Mouse (Mus musculus): Measurements from ENCODE around the gene Pax7.
A peak's percentile ranks its signal among the peaks of the same experiment; 100 is the strongest.

The Pax7 gene

DNA sequence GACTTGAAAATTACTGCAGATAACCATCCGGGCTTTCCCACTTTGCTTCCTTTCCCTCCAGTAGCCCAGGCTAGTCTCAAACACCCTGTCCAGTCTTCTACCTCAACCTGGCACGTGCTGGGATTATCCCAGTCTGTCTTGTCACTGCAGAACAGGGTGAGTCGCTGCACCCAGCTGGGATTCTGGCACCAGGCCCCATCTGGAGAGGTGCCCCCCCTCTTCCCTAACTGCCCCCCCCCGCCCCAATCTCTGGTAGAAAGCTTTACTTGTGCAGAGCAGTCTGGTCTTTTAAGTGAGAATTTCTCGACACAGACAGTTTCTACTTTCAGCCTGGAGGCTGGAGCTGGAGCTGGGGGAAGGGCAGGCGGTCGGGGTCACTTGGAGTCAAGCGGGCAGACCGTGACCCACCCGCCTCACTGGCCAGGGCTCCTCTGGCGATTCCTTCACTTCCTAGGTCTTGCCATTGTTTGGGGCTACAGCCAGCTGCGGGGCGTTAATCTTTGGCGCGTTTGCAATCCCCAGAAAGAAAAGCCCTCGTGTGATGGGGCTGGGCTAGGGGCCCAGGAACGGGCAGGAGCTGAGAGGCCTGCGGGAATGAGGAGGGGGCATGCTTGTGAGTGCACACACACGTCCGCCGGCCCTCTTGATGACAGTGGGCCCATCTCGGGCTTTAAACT, 22.4 kb downstream of the Pax7 start:
- DNase-seq = no peak

DNA sequence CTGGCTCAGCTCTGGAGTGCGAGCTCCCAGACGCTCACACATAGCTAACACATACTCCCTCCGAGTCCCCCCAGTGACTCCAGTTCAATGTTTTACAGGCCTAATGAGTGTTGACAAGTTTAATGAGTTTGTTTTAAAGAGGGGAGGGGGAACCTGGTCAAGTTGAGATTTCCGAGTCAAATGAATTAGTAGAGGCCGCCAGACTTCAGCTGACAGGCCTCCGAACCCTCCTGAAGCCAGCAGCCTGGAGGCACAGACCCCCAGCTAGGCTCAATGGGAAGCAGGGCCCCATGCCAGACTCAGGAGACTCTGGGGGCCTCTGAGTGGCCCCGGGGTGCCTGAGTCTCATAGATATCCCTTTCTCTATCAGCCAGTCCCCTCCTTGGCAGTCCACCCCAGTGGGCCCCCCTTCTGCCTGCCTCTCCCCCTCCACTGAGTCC, 23.9 kb downstream of the Pax7 start:
- DNase-seq = no peak

DNA sequence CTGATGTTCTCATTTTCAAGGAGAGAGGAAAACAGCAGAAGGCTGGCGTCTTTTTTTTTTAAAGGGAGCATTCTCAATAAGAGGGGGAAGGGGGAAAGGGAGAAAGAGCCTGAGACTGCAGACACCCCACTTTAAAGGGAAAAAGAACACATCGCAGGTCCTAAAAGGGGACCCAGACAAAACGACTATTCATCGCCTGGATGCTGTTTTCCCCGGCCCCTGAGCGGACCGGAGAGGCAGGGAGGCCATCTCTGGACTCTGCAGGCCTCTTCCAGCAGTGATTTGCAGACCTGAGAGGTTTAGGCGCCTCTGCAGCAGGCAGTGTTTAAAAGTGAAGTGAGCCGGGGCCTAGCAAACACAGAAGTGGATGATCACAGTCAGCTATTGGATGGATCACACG, 25.5 kb downstream of the Pax7 start:
- DNase-seq = no peak

DNA sequence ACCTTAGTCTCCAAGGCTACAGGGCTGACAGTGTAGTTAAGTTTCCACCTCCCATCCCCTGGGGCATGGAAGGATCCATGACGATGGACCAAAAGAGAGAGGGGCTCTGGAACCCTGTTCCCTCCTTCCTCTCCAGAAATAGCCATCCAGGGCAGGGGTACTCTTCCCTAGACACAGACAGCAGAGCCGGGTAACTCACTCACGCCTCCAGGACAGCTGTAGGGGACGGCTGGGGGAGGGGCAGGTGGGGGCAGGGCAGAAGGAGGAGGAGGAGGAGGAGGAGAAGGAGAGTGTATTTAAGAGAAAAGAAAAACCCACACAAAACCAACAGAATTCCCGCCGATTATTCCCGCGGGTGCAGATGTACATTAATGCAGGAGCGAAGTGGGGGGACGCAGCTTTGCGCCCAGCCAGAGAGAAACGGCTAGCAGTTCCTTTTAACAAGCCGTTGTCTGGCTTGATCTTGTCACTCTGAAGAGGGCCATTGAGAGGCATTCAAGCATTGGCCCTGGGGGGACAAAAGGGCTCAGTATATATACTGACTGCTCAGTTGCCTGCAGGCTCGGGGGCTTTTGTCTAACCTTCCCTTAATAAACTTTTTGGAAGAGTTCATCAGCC, 26.0 kb downstream of the Pax7 start:
- no peak for DNase-seq

DNA sequence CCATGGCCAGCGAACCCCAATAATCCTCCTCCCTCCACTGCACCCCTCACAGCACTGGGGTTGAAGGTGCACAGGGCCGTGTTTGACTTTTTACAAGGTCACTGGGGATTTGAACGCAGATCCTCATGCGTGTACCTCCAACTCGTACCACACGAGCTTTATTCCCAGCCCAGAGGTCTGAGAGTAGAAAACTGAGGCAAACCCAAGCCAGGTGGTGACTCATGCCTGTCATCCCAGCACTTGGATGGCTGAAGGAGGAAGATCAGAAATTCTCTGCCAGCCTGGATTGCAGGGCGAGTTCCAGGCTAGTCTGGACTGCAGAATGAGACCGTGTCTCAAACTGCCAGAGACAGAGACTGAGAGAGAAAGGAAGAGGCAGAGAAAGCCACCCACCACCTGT, 28.4 kb downstream of the Pax7 start:
- no peak for DNase-seq

DNA sequence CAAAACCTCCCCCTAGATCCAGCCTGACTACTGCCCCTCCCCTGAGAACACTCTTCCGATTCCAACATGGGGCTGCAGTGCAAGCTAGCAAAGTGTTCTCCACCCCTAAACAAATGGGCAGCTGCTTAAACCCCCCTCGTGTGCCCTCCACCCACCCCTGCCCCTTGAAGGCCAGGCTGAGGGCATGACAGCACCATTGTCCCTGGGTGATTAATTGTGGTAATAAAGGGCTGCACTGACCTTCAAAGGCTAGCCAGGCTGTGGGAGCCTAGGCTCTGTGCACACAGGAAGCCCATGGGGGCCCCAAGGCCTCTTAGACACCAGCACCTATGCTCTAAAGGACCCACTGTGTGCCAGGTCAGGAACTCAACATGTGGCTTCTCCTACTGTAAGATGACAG, 29.3 kb downstream of the Pax7 start:
- DNase-seq = no peak

DNA sequence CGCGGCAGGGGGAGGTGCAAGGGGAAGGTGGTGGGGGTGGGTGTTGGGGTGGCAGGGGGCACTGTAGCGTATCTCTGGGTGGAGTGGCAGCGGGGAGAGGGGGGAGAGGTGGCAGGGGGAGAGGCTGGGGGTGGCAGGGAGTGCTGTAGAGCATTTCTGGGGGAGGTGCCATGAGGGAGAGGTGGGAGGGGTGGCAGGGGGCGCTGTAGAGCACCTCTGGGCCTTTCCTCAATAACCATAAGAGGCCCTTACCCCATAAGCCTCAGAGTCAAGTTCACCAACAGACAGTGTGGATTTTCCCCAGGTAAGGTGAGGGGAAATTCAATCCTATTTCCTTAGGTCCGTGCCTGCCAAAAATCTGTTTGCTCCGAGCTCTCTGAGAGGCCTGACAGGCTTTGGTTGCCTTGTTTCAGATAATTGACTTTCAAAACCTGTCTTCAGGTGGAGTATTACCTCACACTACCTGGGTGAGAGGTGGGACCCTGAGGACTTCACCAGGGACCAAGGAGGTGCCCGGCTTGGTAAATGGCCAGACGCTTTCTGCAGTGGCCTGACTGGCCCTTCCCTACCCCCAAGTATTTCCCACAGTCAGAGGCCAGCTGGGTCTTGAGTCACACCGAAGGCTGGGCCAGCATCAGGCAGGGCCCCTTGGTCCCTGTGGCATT, 33.8 kb downstream of the Pax7 start:
- peak; percentile 71 for DNase-seq

DNA sequence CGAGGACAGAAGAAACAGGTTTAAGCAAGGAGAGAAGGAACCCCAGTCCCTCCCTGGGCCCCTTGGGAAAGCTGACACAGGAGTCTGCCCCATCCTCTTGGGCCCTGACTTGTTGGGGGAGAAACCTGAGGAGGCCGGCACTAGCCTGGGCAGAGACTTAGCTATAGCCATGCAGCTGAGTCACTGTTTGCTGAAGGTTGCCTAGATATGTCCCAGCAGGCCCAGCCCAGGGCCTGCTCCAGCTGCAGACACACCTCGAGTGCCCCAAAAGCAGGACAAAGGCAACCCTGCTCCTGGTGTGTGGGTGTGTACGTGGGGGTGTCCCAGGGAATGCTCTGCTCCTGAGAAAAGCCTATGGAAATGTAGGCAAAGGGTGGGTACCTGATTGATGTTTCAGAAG, 36.0 kb downstream of the Pax7 start:
- no peak for DNase-seq

DNA sequence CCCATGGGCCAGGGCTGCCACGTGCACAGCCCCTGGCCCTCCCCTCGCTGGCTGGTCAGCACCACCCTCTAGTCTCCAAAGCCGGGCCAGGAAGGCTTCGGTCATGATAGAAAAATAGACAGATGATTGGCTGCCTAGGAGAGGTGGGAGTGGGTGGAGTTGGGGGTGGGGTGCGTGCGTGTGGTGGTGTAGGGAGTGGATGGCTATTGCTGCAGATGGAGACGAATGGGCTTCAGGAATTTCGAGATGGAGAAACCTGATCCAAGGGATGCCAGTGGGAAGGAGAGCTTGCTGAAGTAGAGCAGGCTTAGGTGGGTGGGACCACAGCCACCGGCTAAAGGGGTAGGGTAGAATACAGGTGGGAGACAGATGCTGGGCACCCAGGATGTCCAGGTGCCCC, 37.2 kb downstream of the Pax7 start:
- no peak for DNase-seq

DNA sequence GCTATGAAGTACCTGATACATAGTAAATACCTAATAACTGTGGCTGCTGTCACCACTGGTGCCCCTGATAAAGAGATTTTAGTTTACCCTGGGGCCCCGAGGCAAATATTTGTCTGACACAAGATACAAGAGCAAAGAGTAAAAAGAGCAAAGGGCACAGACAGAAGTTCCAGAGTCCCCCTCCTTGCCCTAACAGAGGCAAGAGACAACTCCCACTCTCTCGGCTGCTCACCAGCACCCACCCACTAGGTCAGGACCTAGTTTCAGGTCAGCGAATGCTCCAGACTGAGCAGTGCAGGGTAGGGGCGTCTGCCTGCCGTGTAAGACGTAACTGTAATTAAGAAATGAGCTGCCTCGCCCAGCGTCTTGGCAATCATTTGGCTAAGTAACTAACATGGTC, 42.2 kb downstream of the Pax7 start:
- no peak for DNase-seq

DNA sequence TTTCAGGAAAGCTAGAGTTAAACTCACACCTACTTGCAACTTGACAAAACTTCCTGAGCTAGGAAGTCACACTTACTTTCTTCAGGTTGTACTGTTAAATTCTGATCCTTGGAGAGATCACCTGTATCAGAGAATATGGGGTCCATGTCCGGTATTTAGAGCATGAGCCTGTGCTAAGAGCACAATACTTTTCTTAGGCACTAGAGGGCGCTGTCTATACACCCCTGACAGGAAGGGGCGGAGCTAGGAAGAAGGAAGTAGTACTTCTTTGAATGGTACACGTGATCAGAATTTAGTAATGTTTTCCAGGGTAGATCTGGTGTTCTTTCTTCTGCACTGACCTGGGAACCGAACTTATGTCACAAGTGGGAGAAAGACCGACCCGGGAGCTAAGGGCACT, 43.6 kb downstream of the Pax7 start:
- no peak for DNase-seq

DNA sequence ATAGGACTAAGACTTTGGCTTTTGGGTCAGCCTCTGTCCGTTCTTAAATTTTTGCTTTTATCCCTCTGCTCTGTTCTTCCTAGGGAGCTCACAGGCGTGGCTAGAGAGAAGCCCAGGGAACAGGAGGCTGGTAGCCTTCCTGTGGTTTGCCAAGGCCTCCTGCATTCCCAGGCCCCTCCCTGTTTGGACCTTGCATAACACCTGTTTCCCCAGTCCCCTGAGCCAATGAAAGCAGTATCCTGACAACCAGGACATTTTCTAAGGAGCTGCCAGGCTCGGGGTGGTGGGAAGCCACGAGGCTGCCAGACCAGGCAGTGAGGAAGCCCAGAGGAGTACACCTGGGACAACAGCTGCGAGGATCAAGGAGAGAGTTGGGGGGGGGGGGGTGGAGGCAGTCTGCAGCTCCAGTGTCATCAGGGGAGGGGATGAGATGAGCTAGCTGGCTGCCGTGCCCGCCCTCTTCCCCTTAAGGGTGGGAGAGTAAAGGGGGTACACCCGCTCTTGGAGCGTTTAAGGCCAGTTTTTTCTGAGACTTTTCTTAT, 50.3 kb downstream of the Pax7 start:
- DNase-seq = no peak

DNA sequence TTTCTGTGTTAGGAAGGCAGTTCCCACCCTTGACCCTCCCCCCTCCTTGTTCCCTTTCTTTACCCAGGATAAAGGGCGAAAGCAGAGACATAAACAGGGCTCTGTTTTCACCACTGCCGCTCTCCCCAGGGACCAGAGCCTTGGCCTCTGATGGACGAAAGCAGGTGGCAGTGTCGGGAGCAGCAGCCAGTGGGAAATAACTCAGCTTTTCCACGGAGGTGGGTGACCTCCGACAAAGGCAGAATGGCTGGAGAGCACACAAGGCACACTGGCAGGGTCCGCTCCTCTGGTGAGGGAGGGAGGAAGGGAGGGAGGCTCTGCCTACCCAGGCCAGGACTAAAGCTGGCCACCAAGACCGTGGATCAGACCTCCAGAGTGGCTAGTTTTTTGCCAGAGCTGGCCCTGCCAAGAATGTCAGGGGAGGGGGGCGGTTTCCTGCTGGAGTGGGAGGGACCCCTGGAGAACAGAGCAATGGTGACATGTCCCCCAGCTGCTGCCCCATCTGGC, 62.1 kb downstream of the Pax7 start:
- DNase-seq = no peak

DNA sequence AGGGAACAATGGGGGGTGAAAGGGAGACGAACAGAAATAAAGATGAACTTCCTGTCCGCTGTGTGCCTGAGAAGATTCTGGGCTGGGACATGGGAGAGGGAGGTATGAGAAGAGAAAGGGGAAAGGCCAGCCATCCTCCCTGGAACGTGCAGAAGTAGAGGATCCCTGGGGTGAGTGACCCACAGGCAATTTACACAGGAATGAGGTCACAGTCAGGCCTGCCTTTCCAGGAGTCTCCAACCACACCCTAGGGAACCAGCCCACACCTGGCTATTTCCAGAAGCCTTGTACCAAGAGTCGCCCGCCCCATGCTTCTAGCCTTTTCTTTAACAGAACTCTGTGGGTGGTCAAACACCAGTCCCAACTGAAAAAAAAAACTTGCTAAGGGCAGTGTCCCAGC, 65.5 kb downstream of the Pax7 start:
- no peak for DNase-seq

DNA sequence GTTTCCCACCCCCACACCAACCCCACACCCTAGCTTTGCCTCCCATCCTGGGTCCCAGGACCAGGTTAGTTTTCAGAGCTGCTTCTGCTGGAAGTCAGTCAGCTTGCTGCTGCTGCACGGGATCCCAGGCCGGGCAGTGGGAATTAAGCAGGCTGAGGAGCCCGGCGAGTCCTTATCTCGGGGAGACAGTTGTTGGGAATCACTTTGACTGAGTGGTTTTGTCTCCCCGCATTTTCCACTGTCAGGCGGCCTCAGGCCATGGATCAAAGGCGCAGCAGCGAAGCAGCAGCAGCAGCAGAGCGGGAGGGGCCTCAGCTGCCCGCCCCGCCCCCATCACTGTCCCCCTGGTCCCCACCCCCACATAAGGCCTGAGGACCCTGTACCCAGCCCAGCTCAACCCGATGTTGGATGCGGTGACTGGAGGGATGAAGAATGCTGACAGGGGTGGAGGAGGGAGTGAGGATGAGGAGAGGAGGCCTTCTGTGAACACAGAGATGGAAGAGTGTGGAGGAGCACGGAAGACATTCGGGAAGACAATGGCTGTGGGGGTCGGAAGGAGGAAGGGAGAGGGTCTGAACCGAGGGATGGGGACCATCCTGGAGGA, 66.1 kb downstream of the Pax7 start:
- DNase-seq = no peak

DNA sequence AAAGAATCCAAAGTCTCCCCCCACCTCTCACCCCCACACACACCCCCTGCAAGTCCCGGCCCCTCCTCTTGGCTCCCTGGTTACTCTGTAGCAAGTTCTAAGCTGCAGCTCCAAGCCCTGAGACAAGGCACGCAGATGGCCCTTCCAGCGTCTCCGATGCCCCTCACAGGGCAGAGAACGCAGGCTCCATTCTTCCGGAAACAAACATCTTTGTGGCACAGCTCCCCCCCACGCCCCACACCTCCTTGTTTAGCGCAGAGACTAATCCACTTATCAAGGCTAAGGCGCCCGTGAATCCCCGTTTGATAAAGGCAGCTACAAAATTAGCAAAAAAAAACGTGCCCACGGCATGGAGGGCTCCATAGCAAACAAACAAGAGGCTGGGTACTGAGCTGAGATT, 71.4 kb downstream of the Pax7 start:
- DNase-seq = no peak

DNA sequence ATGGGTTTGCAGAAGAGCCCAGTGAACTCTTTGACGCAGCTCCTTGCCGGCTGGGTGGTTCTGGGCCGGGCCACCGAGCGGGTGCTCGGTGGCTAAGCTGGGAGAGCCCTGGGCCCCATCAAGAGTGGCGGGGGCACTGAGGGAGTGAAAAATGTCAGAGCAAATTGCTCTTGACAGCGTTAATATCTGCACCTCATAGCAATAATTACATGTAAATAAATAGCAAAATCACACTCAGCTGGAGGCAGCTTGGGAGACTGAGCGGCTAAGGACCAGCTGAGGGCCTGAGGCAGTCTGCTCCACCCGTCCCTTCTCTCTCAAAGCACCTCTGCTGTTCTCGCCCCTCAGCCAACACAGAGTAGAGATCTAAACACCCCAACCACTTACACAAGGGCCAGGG, 72.6 kb downstream of the Pax7 start:
- DNase-seq = no peak

DNA sequence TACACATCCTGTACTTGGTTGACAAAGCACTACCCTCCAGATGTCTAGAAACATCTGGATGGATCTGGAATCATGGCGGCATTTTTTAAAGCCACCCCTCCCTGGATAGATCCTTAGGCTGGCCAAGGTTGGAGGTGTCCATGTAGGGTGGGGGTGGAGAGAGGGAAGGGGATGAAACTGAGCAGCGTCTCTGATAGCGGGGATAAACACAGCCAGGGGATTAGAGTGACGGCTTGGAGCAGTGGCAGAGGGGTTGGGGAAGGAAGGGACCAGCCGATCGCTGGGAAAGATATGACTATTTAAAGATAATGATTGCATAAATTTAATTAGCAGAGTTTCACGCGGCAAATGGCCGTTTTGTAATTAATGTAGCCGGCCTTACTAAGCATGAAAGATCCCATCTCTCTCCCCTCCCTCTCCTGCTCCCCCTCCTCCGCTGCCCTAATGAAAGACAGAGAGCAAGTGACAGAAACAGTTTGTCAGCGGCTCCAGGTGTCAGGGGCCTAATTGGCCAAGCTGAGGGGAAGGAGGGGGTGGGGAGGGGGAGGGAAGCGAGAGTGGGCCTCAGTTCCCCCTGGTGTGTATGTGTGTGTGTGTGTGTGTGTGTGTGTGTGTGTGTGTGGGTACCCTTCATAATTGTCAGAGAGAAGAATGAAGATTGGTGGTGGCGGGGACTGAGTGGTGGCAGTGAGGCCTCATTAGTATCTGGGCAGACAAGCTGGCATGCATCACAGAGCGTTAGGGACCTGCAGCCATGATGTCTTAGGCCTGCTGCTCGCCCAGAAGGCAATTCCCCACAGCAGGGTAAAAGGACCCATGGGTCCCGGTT, 74.6 kb downstream of the Pax7 start:
- DNase-seq = no peak

DNA sequence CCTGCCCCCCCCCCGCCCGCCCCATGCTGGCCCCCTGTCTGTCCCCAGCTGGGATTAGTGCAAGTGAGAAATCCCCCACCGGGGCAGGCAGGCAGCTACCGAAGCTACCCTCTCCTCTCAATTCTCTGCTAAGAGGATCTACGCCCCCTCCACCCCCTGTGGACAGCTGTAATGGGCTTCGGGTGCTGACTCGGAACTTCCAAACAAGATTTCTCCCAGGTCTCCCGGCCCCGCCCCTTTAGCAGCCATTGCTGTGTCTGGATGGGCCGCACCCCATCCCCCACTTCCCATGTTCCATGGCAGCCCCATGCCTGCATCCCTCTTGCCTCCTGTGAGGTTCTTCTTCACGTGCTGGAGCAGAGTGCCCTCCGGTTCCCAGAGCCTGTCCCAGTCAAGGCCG, 76.4 kb downstream of the Pax7 start:
- DNase-seq = no peak

DNA sequence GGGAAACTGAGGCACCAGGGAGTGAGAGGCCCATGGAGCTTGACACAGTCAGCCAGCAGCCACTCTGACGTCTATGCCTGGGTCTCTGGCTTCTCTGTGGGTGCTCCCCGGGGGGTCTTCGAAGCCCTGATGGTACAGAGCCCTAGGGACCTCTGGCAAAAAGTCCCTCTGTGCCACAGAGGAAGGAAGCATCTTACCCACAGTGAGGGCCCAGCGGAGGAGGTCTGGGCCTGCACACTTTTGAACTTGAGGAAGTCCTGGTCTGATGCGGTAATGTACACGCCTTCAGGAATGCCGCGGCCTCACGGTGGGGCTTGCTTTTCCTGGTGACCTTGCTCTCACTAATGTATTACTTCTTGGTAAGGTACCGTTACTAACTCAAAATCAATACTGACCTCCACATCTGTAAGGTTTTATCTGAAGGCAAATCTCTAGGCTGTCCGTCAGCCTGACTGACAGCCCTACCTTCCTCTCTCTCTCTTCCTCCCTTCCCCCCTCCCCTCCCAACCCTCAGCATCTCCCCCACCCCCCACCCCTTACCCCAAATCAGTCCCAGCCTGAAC, 79.1 kb downstream of the Pax7 start:
- no peak for DNase-seq

DNA sequence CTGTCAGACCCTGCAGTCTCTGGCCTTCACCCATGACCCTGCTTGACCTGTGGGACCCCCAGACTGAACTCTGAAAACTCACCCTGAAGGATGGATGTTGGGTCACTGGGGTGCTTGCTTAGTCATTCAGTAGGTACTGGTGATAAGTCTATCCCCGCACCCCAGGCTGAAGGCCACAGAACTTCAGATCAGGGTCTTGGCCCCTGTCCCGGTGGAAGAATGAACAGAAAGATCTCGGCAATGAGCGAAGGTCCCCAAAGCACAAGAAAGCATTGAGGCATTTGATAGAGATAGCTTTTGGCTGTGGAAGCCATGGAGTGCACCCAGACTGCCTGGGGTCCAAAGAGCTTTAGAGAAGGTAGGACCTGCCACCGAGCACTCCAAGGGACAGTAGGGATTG, 82.4 kb downstream of the Pax7 start:
- no peak for DNase-seq

DNA sequence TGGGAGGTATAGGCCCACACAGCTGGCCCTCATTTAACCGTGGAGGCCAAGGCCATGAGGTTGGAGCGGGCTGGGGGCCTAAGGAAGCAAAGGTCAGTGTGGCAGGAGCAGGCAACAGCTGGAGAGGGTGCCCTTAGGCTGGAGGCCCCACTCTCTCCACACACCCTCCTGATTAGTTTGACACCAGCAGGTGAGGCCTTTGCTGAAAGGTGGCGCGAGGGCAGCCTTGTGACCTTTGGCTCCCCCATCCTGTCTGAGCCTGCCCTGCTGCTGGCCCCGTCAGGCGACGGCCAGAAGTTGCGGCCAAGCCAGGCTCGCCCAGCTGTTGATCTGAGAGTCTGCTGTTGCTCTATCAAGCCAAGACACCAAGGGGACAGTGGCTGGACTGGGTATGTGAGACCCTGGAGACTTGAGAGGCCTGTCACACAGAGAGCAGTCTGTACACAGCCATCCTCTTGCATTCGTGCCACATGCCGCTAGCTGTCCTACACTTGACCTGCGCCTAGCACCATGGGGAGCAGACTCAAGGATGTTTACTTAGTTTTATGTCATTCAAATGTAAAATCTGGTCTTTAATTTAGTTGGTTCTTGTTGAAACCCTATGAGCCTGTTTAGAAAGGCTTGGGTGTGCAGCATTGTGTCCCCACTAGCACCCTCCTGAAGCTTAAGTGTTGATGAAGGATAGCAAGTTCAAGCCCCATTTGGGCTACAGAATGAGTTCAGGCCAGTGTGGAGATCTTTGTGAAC, 86.0 kb downstream of the Pax7 start:
- DNase-seq = no peak
